Mouse (Mus musculus): Measurements from ENCODE around the gene Krtcap3. TPM values are rescaled to one million over a fixed set of nuclear protein-coding genes. Genes with fewer than 3 reads are reported as not detected.

Gene Krtcap3
- polyA plus RNA-seq, 1 experiment from 2014 or later = 12.4 TPM

DNA sequence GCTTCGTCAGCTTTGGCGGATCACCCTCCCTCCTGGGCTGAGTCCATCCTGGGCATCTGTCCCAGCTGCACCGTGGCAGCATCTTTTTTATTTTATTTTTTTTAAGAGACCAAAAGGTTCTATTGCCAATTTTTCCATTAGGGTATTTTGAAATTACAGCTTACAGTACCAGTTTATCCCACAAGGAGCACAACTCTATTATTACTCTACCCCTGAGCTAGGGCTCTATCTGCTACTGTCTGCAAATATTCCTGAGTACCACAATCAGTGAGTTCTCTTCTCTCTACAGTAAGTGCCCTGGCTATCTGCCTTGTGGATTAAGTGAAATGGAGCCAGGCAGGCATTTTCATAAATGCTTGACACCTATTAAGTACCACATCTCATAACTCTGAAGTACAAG is 37.2 kb downstream of the Krtcap3 start:
- H3K36me3 ChIP-seq (replicated peaks; ENCODE audit: control insufficient read depth, insufficient read depth, low read depth, low read length) = no peaks in the 10 kb centered on the region; the same call in 1 of the 2 replicates
- H3K9ac ChIP-seq (replicated peaks; ENCODE audit: low read length) = no peak overlapping the region
- no peaks in the 10 kb centered on the region for H3K27me3 ChIP-seq (ENCODE audit: control insufficient read depth, insufficient read depth, low read length)
- ATAC-seq (replicated peaks; ENCODE audit: insufficient number of reproducible peaks, low FRiP score, low TSS enrichment, low read depth) (no peak), DNase-seq (ENCODE audit: low spot score) (no peak)
- H3K9me3 ChIP-seq (replicated peaks; ENCODE audit: control insufficient read depth, low read length) = no peaks in the 10 kb centered on the region
- H3K4me2 ChIP-seq (ENCODE audit: low read depth, low read length) = no peak overlapping the region
- no peak overlapping the region for H3K27ac ChIP-seq (replicated peaks; ENCODE audit: low read depth, low read length)
- H3K4me3 ChIP-seq (ENCODE audit: low read depth, low read length) = no peak overlapping the region
- H3K4me1 ChIP-seq (ENCODE audit: control insufficient read depth, insufficient read depth, low read length) = no peaks in the 10 kb centered on the region
- WGBS = 81% methylated on average over 3 of the region's 3 CpGs

DNA sequence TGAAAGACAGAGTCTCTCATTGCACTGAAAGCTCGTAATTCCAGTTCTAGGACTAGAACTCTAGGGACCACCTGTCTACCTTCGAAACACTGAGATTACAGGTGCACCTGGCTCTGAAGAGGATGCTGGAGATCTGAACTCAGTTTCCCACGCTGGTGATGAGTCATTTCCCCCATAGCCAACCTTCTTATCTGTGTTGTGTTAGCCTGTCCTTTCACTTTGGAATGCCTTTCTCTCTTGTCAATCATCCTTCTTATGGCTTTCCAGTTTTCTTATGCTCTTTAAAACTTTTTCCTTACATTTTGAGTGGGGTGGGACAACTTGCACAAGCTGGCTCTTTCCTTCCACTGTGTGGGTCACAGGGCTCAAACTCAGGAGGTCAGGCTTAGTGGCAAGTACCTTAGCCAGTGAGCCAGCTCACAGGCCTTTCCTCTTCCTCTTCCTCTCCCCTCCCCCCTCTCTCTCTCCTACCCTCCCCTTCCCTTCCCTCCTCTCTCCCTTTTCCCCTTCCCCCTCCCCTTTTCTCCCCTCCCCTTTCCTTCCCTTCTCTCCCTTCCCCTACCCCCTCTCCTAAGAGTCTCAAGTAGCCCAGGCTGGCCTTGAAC is 38.2 kb downstream of the Krtcap3 start:
- no peaks in the 10 kb centered on the region for H3K27me3 ChIP-seq (ENCODE audit: control insufficient read depth, insufficient read depth, low read length)
- H3K4me2 ChIP-seq (ENCODE audit: low read depth, low read length) = no peak overlapping the region; the same call in 1 of the 2 replicates
- no peaks in the 10 kb centered on the region for H3K9me3 ChIP-seq (replicated peaks; ENCODE audit: control insufficient read depth, low read length)
- H3K4me3 ChIP-seq (ENCODE audit: low read depth, low read length) = no peak overlapping the region
- H3K9ac ChIP-seq (replicated peaks; ENCODE audit: low read length) = no peak overlapping the region; the same call in 1 of the 2 replicates
- DNase-seq (ENCODE audit: low spot score) = no peak
- ATAC-seq (replicated peaks; ENCODE audit: insufficient number of reproducible peaks, low FRiP score, low TSS enrichment, low read depth) = no peak
- 84% methylated on average over 3 of the region's 3 CpGs for WGBS
- no peak overlapping the region for H3K27ac ChIP-seq (replicated peaks; ENCODE audit: low read depth, low read length)
- no peaks in the 10 kb centered on the region; the same call in 1 of the 2 replicates for H3K36me3 ChIP-seq (replicated peaks; ENCODE audit: control insufficient read depth, insufficient read depth, low read depth, low read length)
- no peaks in the 10 kb centered on the region for H3K4me1 ChIP-seq (ENCODE audit: control insufficient read depth, insufficient read depth, low read length)

DNA sequence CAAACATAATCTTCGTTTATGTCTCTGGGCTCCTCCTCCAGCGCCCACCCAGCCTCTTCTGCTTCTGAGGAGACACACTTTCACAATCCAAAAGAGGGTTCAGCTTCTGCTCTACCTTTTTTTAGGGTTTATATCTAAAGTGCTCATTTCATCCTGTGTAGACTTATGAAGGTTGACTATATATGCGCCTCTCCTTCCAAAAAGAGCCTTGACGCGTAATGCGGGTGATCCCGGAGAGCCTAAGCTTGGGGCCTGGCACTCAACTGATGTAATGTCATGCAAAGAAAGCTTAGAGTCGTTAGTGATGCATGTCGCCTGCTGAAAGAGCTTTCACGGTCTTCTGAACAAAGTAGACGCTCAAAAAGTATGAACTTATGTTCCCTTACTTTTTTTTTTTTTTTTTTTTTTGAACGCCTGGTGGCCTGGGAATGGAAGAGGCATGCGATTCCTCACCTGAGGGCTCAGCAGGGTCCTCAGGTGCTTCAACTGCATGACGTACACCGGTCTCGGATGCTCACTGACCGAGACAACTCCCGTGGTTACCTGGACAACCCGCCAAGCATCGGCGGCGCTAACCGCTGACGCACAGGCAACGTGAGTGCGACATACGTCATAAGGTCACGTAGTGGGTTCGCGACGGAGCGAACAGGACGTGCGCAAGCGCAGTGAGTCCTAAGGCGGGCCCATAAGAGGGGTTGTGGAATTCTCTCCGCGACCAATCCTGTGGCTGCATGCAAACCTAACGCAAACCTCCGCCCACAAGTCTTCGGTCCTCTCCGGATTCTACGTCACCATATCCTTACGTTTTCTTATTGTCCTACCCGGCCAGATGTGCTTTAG is 39.2 kb downstream of the Krtcap3 start, which contains the start of gene Ift172:
Gene Ift172 (minus strand): TSS at position 596 of the 840 bp plus-strand sequence.
- ATAC-seq (replicated peaks; ENCODE audit: insufficient number of reproducible peaks, low FRiP score, low TSS enrichment, low read depth) (peak; percentile 86), DNase-seq (ENCODE audit: low spot score) (peak; percentile 99)
- 3% methylated on average over 45 of the region's 45 CpGs for WGBS
- H3K4me3 ChIP-seq (ENCODE audit: low read depth, low read length) = peak within 1 kb of the TSS; percentile 36
- peak within 1 kb of the TSS; percentile 70 for H3K4me2 ChIP-seq (ENCODE audit: low read depth, low read length)
- H3K36me3 ChIP-seq (replicated peaks; ENCODE audit: control insufficient read depth, insufficient read depth, low read depth, low read length) = no peaks in the 10 kb centered on the region
- H3K9me3 ChIP-seq (replicated peaks; ENCODE audit: control insufficient read depth, low read length) = no peaks in the 10 kb centered on the region
- H3K4me1 ChIP-seq (ENCODE audit: control insufficient read depth, insufficient read depth, low read length) = no peaks in the 10 kb centered on the region
- H3K9ac ChIP-seq (replicated peaks; ENCODE audit: low read length) = peak within 1 kb of the TSS; percentile 56
- H3K27ac ChIP-seq (replicated peaks; ENCODE audit: low read depth, low read length) = 0 out of 2 replicates have a peak within 1 kb of the TSS, but pooled peaks have one; percentile 3
- no peaks in the 10 kb centered on the region for H3K27me3 ChIP-seq (ENCODE audit: control insufficient read depth, insufficient read depth, low read length)

DNA sequence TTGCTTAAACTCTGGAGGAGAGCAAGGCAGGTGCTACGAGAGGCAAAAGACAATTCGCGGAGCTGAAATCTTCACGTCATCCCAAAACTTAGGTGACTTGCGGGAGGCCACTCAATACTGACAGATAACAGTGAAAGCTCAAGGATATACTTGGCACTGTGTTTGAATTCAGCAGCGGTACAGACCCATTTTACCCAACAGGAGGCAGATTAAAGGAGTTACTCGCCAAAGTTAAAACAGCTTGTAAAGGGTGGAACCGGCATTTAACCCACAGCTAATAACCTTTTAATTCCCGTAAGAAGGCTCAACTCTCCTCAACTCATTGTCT is 39.8 kb downstream of the Krtcap3 start:
- WGBS = 4% methylated on average over 9 of the region's 9 CpGs
- peak overlapping the region; percentile 70 for H3K4me2 ChIP-seq (ENCODE audit: low read depth, low read length)
- H3K4me1 ChIP-seq (ENCODE audit: control insufficient read depth, insufficient read depth, low read length) = no peaks in the 10 kb centered on the region
- H3K27ac ChIP-seq (replicated peaks; ENCODE audit: low read depth, low read length) = 0 out of 2 replicates have a peak overlapping the region, but pooled peaks have one; percentile 3
- no peaks in the 10 kb centered on the region for H3K9me3 ChIP-seq (replicated peaks; ENCODE audit: control insufficient read depth, low read length)
- H3K36me3 ChIP-seq (replicated peaks; ENCODE audit: control insufficient read depth, insufficient read depth, low read depth, low read length) = no peaks in the 10 kb centered on the region
- peak overlapping the region; percentile 50 for H3K9ac ChIP-seq (replicated peaks; ENCODE audit: low read length)
- H3K27me3 ChIP-seq (ENCODE audit: control insufficient read depth, insufficient read depth, low read length) = no peaks in the 10 kb centered on the region
- peak overlapping the region; percentile 36 for H3K4me3 ChIP-seq (ENCODE audit: low read depth, low read length)
- DNase-seq (ENCODE audit: low spot score) (no peak), ATAC-seq (replicated peaks; ENCODE audit: insufficient number of reproducible peaks, low FRiP score, low TSS enrichment, low read depth) (no peak)

DNA sequence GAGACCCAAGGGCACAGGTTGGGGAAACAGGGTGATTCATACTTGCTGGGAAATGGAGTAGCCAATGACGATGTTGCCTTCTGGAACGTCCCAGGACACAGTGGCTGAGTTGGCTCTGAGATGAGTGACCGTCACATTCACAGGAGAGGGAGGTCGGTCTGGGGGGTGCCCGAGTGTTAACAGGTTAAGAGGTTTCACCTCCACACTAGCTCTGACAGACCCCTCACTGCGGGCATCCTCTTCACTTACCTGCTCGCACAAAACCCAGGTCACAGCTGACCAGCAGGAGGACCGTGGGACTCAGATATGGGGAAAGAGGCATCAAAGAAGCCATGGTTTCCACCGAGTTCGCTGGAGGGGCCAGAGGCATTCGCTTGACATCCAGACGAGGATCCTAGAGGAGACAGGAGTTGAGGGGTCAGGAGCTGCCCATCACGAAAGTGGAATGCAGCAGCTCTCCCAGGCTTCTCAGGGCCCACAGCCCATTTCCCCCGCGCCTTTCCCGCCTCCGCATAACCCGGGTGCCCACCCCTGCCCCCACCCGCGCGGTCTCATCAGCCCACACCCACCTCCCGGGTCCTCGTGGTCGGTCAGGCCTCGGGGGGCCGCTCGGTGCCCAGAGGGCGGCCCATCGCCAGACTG is 43.6 kb downstream of the Krtcap3 start:
- peak overlapping the region; percentile 94 for H3K9ac ChIP-seq (replicated peaks; ENCODE audit: low read length)
- H3K4me1 ChIP-seq (ENCODE audit: control insufficient read depth, insufficient read depth, low read length) = no peaks in the 10 kb centered on the region
- ATAC-seq (replicated peaks; ENCODE audit: insufficient number of reproducible peaks, low FRiP score, low TSS enrichment, low read depth) (peak; percentile 25; the same call in 1 of the 2 replicates), DNase-seq (ENCODE audit: low spot score) (peak; percentile 31)
- no peaks in the 10 kb centered on the region for H3K9me3 ChIP-seq (replicated peaks; ENCODE audit: control insufficient read depth, low read length)
- no peaks in the 10 kb centered on the region for H3K36me3 ChIP-seq (replicated peaks; ENCODE audit: control insufficient read depth, insufficient read depth, low read depth, low read length)
- H3K4me3 ChIP-seq (ENCODE audit: low read depth, low read length) = peak overlapping the region; percentile 87
- H3K27me3 ChIP-seq (ENCODE audit: control insufficient read depth, insufficient read depth, low read length) = no peaks in the 10 kb centered on the region
- WGBS = 4% methylated on average over 29 of the region's 29 CpGs
- H3K4me2 ChIP-seq (ENCODE audit: low read depth, low read length) = peak overlapping the region; percentile 95
- H3K27ac ChIP-seq (replicated peaks; ENCODE audit: low read depth, low read length) = no peak overlapping the region

DNA sequence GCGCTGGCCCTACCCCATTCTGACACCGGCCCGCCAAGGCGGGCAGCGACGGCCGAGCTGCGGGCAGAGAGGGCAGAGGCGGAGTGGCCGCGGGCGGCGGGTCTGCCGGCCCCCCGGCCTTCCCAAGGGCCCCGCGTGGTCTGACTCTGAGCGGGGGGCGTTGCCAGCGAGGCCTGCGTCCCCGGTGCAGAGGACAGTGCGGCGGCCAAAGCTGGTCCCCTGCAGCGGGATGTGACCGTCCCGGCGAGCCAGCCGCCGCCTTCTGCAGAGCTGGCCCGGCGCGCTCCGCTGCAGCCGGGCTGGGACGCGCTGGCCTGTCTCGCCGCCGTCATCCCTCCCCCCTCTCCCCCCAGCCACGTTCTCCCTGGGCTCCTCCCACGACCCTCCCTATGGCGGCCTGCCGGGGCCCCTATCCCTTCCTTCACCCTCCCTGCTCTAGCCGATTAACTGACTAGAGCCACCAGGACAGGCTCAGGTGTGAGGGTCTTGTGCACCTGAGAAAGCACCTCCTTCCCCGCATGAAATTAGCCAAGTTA is 44.2 kb downstream of the Krtcap3 start, which contains the start of gene Fndc4:
Gene Fndc4 (minus strand): TSS at position 475 of the 536 bp plus-strand sequence.
- Histone ChIP-seq H3K4me3 (ENCODE audit: low read depth, low read length) (peak within 1 kb of the TSS; percentile 87), H3K4me1 (ENCODE audit: control insufficient read depth, insufficient read depth, low read length) (no peaks in the 10 kb centered on the region), H3K27ac (replicated peaks; ENCODE audit: low read depth, low read length) (no peak within 1 kb of the TSS; the same call in 1 of the 2 replicates), H3K9me3 (replicated peaks; ENCODE audit: control insufficient read depth, low read length) (no peaks in the 10 kb centered on the region), H3K27me3 (ENCODE audit: control insufficient read depth, insufficient read depth, low read length) (no peaks in the 10 kb centered on the region), H3K9ac (replicated peaks; ENCODE audit: low read length) (peak within 1 kb of the TSS; percentile 94), H3K36me3 (replicated peaks; ENCODE audit: control insufficient read depth, insufficient read depth, low read depth, low read length) (no peaks in the 10 kb centered on the region), H3K4me2 (ENCODE audit: low read depth, low read length) (peak within 1 kb of the TSS; percentile 95)
- ATAC-seq (replicated peaks; ENCODE audit: insufficient number of reproducible peaks, low FRiP score, low TSS enrichment, low read depth) (peak; percentile 73), DNase-seq (ENCODE audit: low spot score) (peak; percentile 79)
- under 1% methylated on average over 46 of the region's 46 CpGs for whole genome bisulfite sequencing

DNA sequence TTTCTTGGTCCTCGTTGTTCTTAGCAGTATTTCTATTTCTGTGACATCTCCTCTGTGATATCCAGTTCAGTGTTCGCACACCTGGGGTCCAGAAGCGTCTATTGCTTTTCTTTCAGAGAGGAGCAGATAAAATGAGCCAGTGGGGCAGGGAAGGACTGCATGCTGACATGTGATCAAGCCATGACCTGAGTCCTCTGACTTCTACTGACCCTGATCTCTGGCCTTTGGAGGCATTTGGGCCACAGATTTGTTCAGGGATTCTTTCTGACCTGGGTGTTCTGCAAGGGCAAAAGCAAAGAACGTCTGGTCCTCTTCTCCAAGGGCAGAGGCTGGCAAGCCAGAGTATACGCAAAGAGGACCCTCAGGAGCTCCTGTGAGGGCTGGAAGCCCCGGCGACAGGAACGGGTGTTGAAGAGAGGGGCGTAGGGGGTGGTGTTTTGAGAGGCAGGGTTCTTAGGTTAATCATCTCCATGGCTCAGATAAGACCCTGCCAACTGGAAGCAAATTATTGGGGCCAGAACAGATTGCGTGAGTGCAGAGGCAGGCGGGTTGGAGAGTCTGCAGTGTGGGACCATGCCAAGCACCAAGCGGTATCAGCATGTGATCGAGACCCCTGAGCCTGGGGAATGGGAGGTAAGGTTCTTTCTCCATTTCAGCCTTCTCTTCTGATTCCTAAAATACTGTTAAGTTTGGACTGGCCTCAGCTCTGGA is 45.7 kb downstream of the Krtcap3 start, which contains the start of gene Gckr:
Gene Gckr (plus strand): TSS at position 397 of the 711 bp plus-strand sequence.
- ATAC-seq (replicated peaks; ENCODE audit: insufficient number of reproducible peaks, low FRiP score, low TSS enrichment, low read depth) = no peak
- no peak within 1 kb of the TSS for H3K27ac ChIP-seq (replicated peaks; ENCODE audit: low read depth, low read length)
- WGBS = 76% methylated on average over 13 of the region's 13 CpGs
- peak within 1 kb of the TSS; percentile 95; the same call in 1 of the 2 replicates for H3K4me2 ChIP-seq (ENCODE audit: low read depth, low read length)
- no peak within 1 kb of the TSS for H3K9ac ChIP-seq (replicated peaks; ENCODE audit: low read length)
- no peaks in the 10 kb centered on the region for H3K4me1 ChIP-seq (ENCODE audit: control insufficient read depth, insufficient read depth, low read length)
- no peaks in the 10 kb centered on the region for H3K9me3 ChIP-seq (replicated peaks; ENCODE audit: control insufficient read depth, low read length)
- no peaks in the 10 kb centered on the region for H3K27me3 ChIP-seq (ENCODE audit: control insufficient read depth, insufficient read depth, low read length)
- DNase-seq (ENCODE audit: low spot score) = no peak
- H3K4me3 ChIP-seq (ENCODE audit: low read depth, low read length) = no peak within 1 kb of the TSS; the same call in 1 of the 2 replicates
- no peaks in the 10 kb centered on the region for H3K36me3 ChIP-seq (replicated peaks; ENCODE audit: control insufficient read depth, insufficient read depth, low read depth, low read length)

Measured in embryonic facial prominence, embryonic 11.5 days (tissue).